Mouse (Mus musculus) cerebellum, adult 2 months (tissue): ENCODE data around the gene Usp24. TPM values are rescaled to one million over a fixed set of nuclear protein-coding genes. Genes with fewer than 3 reads are reported as not detected.

Experiments
- DNase-seq, 2 experiments: peaks; one replicate each; pipeline ENCODE4 v3.0.0; 2021
- H3K27ac ChIP-seq: fragments of 200-500 bp; 2 replicates; pipeline ENCODE4 v1.5.1; 2012; ENCODE audit warnings: low read length, control low read depth, inconsistent platforms; ENCODE audit not compliant: insufficient read depth
- H3K27me3 ChIP-seq: fragments of 200-500 bp; 2 replicates; pipeline ENCODE4 v1.6.1; 2012; ENCODE audit warnings: inconsistent platforms, mild to moderate bottlenecking, low read length, moderate library complexity; ENCODE audit not compliant: control insufficient read depth, insufficient read depth
- H3K4me1 ChIP-seq: fragments of 200-500 bp; 2 replicates; pipeline ENCODE4 v1.6.1; 2011; ENCODE audit warnings: low read length; ENCODE audit not compliant: control insufficient read depth, insufficient read depth
- H3K4me3 ChIP-seq: fragments of 200-500 bp; replicated peaks from 2 replicates; pipeline ENCODE3; 2011; ENCODE audit warnings: mild to moderate bottlenecking, low read depth, low read length, control low read depth; ENCODE audit not compliant: insufficient read depth
- CTCF ChIP-seq: fragments of 200-500 bp; IDR thresholded peaks from 2 replicates; pipeline ENCODE4 v1.5.1; 2011; ENCODE audit warnings: low read depth, mild to moderate bottlenecking, control low read depth, low read length, moderate library complexity, borderline replicate concordance; ENCODE audit not compliant: insufficient read depth
- POLR2A ChIP-seq: fragments of 200-500 bp; IDR thresholded peaks from 2 replicates; pipeline ENCODE4 v1.6.1; 2011; ENCODE audit warnings: low read length, control low read depth, borderline replicate concordance; ENCODE audit not compliant: insufficient read depth
- WGBS: fragments of 180-500 bp; shearing (Covaris S2); methylation state at CpG from one replicate; pipeline ENCODE4 v1.1.7; 2018; 5-methylcytosine and 5-hydroxymethylcytosine counted together
- polyA plus RNA-seq: library from polyadenylated mRNA; depleted of rRNA; stranded (reverse); fragments of >200 nt; gene quantifications from 2 replicates; pipeline ENCODE4 v1.2.3, GENCODE M21; 2012

Gene Usp24
- polyA plus RNA-seq, 1 experiment: 22.4 TPM

- Histone ChIP-seq H3K4me3 (no peak overlapping the region), H3K27me3 (no peaks in the 10 kb centered on the region; the same call in 1 of the 2 replicates), H3K4me1 (no peaks in the 10 kb centered on the region), H3K27ac (no peak overlapping the region)
- no peak for TF ChIP-seq POLR2A
- no peak for TF ChIP-seq CTCF
- WGBS: 86% methylated on average over 6 of the region's 6 CpGs
- DNase-seq: no peak
These were observed 103.8 kb downstream of the Usp24 start for GRCm38 (mm10) chr4:106419791-106420190.

DNA sequence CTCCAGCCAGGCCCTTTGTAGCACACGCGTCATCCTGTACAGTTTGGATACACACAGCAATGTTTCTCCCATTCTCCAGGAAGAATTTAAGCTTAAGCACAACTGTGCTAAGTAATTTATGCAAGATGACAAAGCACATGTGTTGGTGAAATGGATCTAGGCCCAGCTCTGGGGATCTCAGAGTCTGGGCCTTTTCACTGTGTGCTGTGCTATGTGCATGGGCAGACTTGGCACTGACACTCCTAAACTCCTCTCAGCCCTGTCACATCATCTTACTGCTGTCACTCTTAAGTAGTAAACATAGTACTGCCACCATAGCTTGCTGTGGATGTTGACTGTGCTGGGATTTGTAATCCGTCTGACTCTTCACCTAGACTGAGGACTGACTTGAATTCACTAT lies 106.6 kb downstream of the Usp24 start:
- no peak for DNase-seq
- 95% methylated on average over 3 of the region's 3 CpGs for WGBS
- no peak overlapping the region for H3K27ac ChIP-seq
- H3K4me1 ChIP-seq: no peaks in the 10 kb centered on the region
- no peaks in the 10 kb centered on the region; the same call in 1 of the 2 replicates for H3K27me3 ChIP-seq
- H3K4me3 ChIP-seq: no peak overlapping the region
- no peak for TF ChIP-seq CTCF
- no peak for TF ChIP-seq POLR2A

DNA sequence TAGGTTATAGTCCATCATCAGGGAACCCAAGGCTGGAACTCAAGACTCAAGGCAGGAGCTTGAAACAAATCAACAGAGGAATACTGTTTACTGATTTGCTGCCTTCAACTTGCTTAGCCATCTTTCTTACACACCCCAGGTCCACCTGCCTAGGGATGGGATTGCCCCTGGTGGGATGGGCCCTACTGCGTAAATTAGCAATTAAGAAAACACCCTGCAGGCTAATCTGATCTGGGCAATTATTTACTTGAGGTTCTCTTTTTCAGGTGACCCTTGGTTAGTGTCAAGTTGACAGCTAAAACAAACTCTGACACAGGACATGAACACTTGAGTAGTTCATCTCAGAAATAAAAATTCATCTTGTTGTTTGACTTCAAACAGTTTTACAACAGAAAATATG lies 108.5 kb downstream of the Usp24 start:
- H3K4me1 ChIP-seq: no peaks in the 10 kb centered on the region
- no peaks in the 10 kb centered on the region; the same call in 1 of the 2 replicates for H3K27me3 ChIP-seq
- no peak overlapping the region for H3K4me3 ChIP-seq
- H3K27ac ChIP-seq: no peak overlapping the region
- WGBS: 100% methylated on average over 1 of the region's 1 CpGs
- DNase-seq: no peak
- TF ChIP-seq CTCF: no peak
- no peak for TF ChIP-seq POLR2A

GRCm38 (mm10) chr4:106426286-106426685 lies 110.3 kb downstream of the Usp24 start:
- TF ChIP-seq CTCF (no peak), POLR2A (no peak)
- WGBS: 64% methylated on average over 5 of the region's 5 CpGs
- H3K4me1 ChIP-seq: no peaks in the 10 kb centered on the region

GRCm38 (mm10) chr4:106428616-106429015 lies 112.6 kb downstream of the Usp24 start:
- no peak for TF ChIP-seq POLR2A
- no peak for TF ChIP-seq CTCF
- no peaks in the 10 kb centered on the region for H3K27me3 ChIP-seq
- H3K4me3 ChIP-seq: no peak overlapping the region
- no peak overlapping the region for H3K27ac ChIP-seq
- 94% methylated on average over 6 of the region's 6 CpGs for WGBS
- DNase-seq: no peak
- H3K4me1 ChIP-seq: no peaks in the 10 kb centered on the region

More at GRCm38 (mm10) chr4:106426286-106426685, 110.3 kb downstream of the Usp24 start:
- Histone ChIP-seq H3K27me3 (no peaks in the 10 kb centered on the region), H3K4me3 (no peak overlapping the region), H3K27ac (no peak overlapping the region)
- DNase-seq: no peak

DNA sequence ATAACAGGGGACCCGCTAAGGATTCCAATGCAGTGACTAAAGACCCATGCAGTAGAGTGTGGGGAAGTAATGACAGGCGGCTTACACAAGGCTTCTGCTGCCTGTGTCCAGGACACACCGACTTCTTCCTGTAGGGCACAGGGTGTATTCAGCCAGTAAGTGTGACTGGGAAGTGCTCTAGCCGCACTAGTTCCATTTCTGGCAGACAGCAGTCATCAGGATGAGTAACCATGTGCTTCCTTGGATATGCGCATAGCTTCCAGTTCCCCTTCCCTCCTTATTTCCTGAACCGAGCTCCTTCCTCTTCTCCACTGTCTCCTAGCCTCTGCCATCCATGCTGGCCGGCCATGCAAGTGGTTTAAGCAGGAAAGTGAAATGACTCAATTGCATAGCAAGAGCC lies 113.1 kb downstream of the Usp24 start:
- no peaks in the 10 kb centered on the region for H3K27me3 ChIP-seq
- no peak overlapping the region for H3K27ac ChIP-seq
- H3K4me1 ChIP-seq: no peaks in the 10 kb centered on the region
- TF ChIP-seq CTCF (no peak), POLR2A (no peak)
- no peak overlapping the region for H3K4me3 ChIP-seq
- DNase-seq: no peak
- 91% methylated on average over 7 of the region's 7 CpGs for WGBS

DNA sequence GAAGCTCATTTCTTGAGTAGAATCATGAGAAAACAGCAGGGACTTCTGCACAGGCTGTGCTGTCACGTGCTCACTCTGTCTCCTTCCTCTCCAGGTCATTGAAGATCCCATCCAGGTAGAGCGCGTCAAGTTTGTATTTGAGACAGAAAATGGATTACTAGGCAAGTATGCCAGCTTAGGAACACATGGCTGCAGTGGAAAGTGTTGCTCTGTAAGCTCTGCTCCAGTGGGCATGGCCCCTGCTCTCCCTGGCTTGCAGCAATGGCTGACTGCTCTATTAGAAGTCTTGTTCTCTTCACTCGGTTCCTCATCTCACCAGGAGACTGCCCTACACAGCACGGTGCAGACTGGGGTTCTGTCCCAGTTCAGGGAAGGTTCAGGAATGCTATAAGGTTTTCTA lies 114.4 kb downstream of the Usp24 start:
- H3K27me3 ChIP-seq: no peaks in the 10 kb centered on the region
- 84% methylated on average over 5 of the region's 5 CpGs for WGBS

DNA sequence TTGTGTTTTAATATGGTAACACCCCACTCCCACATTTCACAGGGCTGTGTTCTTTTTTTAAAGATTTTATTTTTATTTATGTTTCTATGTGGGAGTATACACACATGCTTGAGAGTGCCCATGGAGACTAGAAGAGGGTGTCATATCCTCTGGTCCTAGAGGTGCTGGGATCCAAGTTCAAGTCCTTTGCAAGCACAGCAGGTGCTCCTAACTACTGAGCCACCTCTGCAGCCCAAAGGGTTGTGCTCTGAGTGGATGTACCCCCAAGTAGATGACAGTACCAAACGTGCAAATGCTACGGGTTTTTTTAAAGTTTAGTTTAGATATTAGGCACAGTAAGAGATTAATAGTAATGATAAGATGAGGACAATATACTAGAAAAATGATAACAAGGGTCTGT lies 119.4 kb downstream of the Usp24 start:
- Histone ChIP-seq H3K27me3 (no peaks in the 10 kb centered on the region), H3K4me1 (no peaks in the 10 kb centered on the region), H3K27ac (no peak overlapping the region), H3K4me3 (no peak overlapping the region)
- TF ChIP-seq CTCF (no peak), POLR2A (no peak)
- WGBS: 91% methylated on average over 2 of the region's 2 CpGs
- no peak for DNase-seq

More for the DNA sequence above, 114.4 kb downstream of the Usp24 start:
- H3K27ac ChIP-seq: no peak overlapping the region
- no peaks in the 10 kb centered on the region for H3K4me1 ChIP-seq
- no peak for DNase-seq
- no peak for TF ChIP-seq CTCF
- no peak for TF ChIP-seq POLR2A
- H3K4me3 ChIP-seq: no peak overlapping the region

DNA sequence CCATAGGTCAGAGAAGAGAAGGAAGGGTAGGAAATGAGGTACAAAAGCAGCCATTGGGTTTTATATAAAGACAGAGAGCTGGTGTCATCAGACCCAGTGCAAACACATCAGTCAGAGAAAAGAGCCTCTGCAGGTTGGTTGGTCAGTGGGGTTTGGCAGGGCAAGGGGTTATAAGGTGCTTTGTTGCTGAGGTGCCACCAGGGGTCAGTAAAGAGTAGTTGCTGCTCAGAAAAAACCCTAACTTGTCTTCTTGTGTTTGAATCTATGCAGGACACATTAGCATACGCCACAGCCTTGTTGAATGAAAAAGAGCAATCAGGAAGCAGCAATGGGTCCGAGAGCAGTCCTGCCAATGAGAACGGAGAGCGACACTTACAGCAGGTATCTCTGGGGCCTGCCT lies 120.5 kb downstream of the Usp24 start:
- peak in 1 of 2 experiments; percentile 29 for DNase-seq
- no peak overlapping the region for H3K27ac ChIP-seq
- peak; percentile 71 for TF ChIP-seq CTCF
- TF ChIP-seq POLR2A: no peak
- H3K27me3 ChIP-seq: no peaks in the 10 kb centered on the region
- no peak overlapping the region for H3K4me3 ChIP-seq
- no peaks in the 10 kb centered on the region for H3K4me1 ChIP-seq
- 58% methylated on average over 4 of the region's 4 CpGs for WGBS
